Mouse (Mus musculus) ES-Bruce4 (cell line): ENCODE measurements around the gene Shank2.

Experiments used
- CTCF ChIP-seq: IDR thresholded peaks from one replicate; pipeline ENCODE4 v1.8.1; 2011; ENCODE audit warnings: low read depth, low read length
- POLR2A ChIP-seq: IDR thresholded peaks from one replicate; pipeline ENCODE4 v1.8.1; 2011; ENCODE audit warnings: low read length; ENCODE audit not compliant: insufficient read depth

- TF ChIP-seq CTCF (peak; percentile 66), POLR2A (no peak)
These were observed 22.9 kb upstream of the Shank2 start for GRCm38 (mm10) chr7:143978741-143979371.
